Mouse (Mus musculus) C2C12 (cell line): ENCODE data around the gene Rbms3. TPM values are rescaled to one million over a fixed set of nuclear protein-coding genes. Genes with fewer than 3 reads are reported as not detected.

ENCODE experiments used
- H3K27me3 ChIP-seq: one replicate; pipeline ENCODE4 v1.6.1; 2011; ENCODE audit not compliant: control insufficient read depth, insufficient read depth, insufficient read length
- H3K36me3 ChIP-seq: one replicate; pipeline ENCODE4 v1.6.1; 2011; ENCODE audit not compliant: control insufficient read depth, insufficient read depth
- H3K4me3 ChIP-seq: one replicate; pipeline ENCODE4 v1.5.1; 2011; ENCODE audit warnings: mild to moderate bottlenecking, control low read depth; ENCODE audit not compliant: poor library complexity, insufficient read depth, severe bottlenecking
- H3K79me2 ChIP-seq: one replicate; pipeline ENCODE4 v1.6.1; 2011; ENCODE audit not compliant: control insufficient read depth, insufficient read depth
- H3K79me3 ChIP-seq: one replicate; pipeline ENCODE4 v1.6.1; 2011; ENCODE audit warnings: low read depth, control low read depth
- H3ac ChIP-seq: one replicate; pipeline ENCODE3; 2011; ENCODE audit warnings: low read depth; ENCODE audit not compliant: control insufficient read depth, insufficient read length
- CEBPB ChIP-seq: IDR thresholded peaks from one replicate; pipeline ENCODE4 v1.6.1; 2011; ENCODE audit warnings: low read depth, mild to moderate bottlenecking, control low read depth, moderate library complexity
- CTCF ChIP-seq: IDR thresholded peaks from one replicate; pipeline ENCODE4 v1.5.1; 2011; ENCODE audit not compliant: control insufficient read depth, insufficient read depth, insufficient read length
- FOSL1 ChIP-seq: IDR thresholded peaks from one replicate; pipeline ENCODE4 v1.8.0; 2011; ENCODE audit warnings: mild to moderate bottlenecking, low read length; ENCODE audit not compliant: poor library complexity, insufficient read depth, severe bottlenecking
- MAX ChIP-seq: IDR thresholded peaks from one replicate; pipeline ENCODE4 v1.6.1; 2011; ENCODE audit warnings: mild to moderate bottlenecking, control low read depth
- MYOD1 ChIP-seq: IDR thresholded peaks from one replicate; pipeline ENCODE4 v1.6.1; 2011; ENCODE audit warnings: low read depth; ENCODE audit not compliant: control insufficient read depth, insufficient read length
- MYOG ChIP-seq: IDR thresholded peaks from one replicate; pipeline ENCODE4 v1.6.1; 2011; ENCODE audit not compliant: control insufficient read depth, insufficient read length; ENCODE audit errors: extremely low read depth
- USF1 ChIP-seq: IDR thresholded peaks from one replicate; pipeline ENCODE4 v1.6.1; 2011; ENCODE audit warnings: low read depth, mild to moderate bottlenecking, control low read depth, moderate library complexity
- polyA plus RNA-seq: library from polyadenylated mRNA; unstranded; fragments of >200 nt; fragmentation: generic; extraction: Trizol; gene quantifications from one replicate; pipeline ENCODE4 v1.2.1, GENCODE M21; 2012; ENCODE audit warnings: missing spikeins

Gene Rbms3
- polyA plus RNA-seq, 1 experiment, result 2.7 TPM

DNA sequence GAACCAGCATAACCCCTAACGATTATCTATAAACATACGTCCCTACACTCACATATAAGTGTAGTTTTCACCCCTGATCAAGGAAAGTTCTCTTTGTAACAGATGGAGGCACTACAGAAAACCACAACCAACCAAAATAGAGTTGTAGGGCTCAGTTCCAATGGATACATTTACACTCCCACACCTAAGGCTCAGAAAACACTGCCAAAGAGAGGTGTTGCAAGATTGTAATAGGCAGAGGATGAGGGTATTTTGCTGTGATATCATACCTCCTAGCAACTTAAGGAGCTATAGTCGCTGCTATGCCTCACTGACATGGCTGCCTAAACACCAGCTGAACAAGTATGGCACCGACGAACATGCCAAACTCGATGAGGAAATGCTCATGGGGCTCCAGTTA lies 44.4 kb downstream of the Rbms3 start:
- TF ChIP-seq FOSL1, result no peak
- TF ChIP-seq MAX, result no peak
- no peak for TF ChIP-seq MYOD1
- no peak for TF ChIP-seq CEBPB
- no peak for TF ChIP-seq USF1
- no peak for TF ChIP-seq CTCF
- no peak for TF ChIP-seq MYOG
- no peak overlapping the region for H3K4me3 ChIP-seq
- no peak overlapping the region for H3ac ChIP-seq
- H3K79me2 ChIP-seq, result no peaks in the 10 kb centered on the region
- H3K79me3 ChIP-seq, result no peaks in the 10 kb centered on the region
- no peaks in the 10 kb centered on the region for H3K27me3 ChIP-seq
- H3K36me3 ChIP-seq, result no peaks in the 10 kb centered on the region

DNA sequence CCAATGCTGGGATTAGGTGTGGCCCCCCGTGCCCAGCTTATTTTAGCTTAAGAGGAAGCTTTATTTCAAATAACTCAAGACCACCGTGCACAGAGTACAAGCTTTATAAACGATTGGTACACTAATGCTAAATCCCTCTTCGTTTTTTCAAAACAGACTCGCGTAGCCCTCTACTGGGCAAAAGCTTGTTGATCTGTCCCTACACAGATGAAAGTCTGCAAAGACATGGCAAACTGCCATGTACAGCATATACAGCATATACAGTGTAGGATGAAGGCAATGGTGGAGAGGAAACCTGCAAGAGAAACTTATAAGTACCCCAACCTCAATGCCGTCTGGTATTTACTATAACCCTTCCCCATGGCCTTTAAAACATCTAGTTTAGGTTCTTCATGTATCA lies 46.1 kb downstream of the Rbms3 start:
- no peaks in the 10 kb centered on the region for H3K79me3 ChIP-seq
- H3K36me3 ChIP-seq, result no peaks in the 10 kb centered on the region
- H3K4me3 ChIP-seq, result no peak overlapping the region
- H3K27me3 ChIP-seq, result no peaks in the 10 kb centered on the region
- no peak for TF ChIP-seq FOSL1
- no peak for TF ChIP-seq MYOG
- TF ChIP-seq USF1, result no peak
- no peak for TF ChIP-seq CEBPB
- TF ChIP-seq MAX, result no peak
- no peak for TF ChIP-seq CTCF
- TF ChIP-seq MYOD1, result no peak
- H3K79me2 ChIP-seq, result no peaks in the 10 kb centered on the region
- no peak overlapping the region for H3ac ChIP-seq

DNA sequence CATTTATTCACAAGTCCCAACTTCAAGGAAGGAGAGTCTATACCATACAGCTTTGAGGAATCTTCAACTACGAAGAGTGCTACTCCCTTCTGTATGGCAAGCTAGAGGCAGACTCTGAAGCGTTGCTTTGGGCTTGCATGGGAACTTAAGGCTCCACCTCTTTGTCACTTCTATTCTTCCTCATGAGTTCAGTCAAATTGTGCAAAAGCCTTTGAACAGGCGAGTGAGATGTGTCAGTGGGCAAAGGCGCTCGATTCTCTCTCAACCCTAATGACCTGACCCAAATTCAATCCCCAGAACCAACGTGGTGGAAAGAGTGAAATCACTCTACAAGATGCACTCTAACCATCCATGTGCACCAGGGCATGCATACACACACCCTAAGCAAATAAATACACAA lies 47.1 kb downstream of the Rbms3 start:
- Histone ChIP-seq H3K79me3 (no peaks in the 10 kb centered on the region), H3ac (no peak overlapping the region), H3K79me2 (no peaks in the 10 kb centered on the region), H3K27me3 (no peaks in the 10 kb centered on the region), H3K36me3 (no peaks in the 10 kb centered on the region), H3K4me3 (no peak overlapping the region)
- no peak for TF ChIP-seq CTCF

- Histone ChIP-seq H3ac (no peak overlapping the region), H3K36me3 (no peaks in the 10 kb centered on the region)
Observed at GRCm38 (mm10) chr9:117571186-117571855, 58.4 kb downstream of the Rbms3 start.

GRCm38 (mm10) chr9:117570240-117570821 lies 59.4 kb downstream of the Rbms3 start:
- H3ac ChIP-seq, result no peak overlapping the region
- TF ChIP-seq FOSL1 (no peak), USF1 (no peak), MYOD1 (no peak), CTCF (no peak), CEBPB (no peak)
- H3K79me3 ChIP-seq, result no peaks in the 10 kb centered on the region
- no peaks in the 10 kb centered on the region for H3K36me3 ChIP-seq
- no peaks in the 10 kb centered on the region for H3K79me2 ChIP-seq
- no peak overlapping the region for H3K4me3 ChIP-seq
- H3K27me3 ChIP-seq, result no peaks in the 10 kb centered on the region

More at GRCm38 (mm10) chr9:117571186-117571855, 58.4 kb downstream of the Rbms3 start:
- TF ChIP-seq MAX (no peak), CTCF (no peak), MYOG (no peak), MYOD1 (no peak), CEBPB (peak; percentile 97), FOSL1 (peak; percentile 7), USF1 (no peak)
- no peaks in the 10 kb centered on the region for H3K79me3 ChIP-seq
- no peaks in the 10 kb centered on the region for H3K79me2 ChIP-seq
- no peaks in the 10 kb centered on the region for H3K27me3 ChIP-seq
- H3K4me3 ChIP-seq, result no peak overlapping the region

GRCm38 (mm10) chr9:117566293-117566692 lies 63.4 kb downstream of the Rbms3 start:
- Histone ChIP-seq H3K27me3 (no peaks in the 10 kb centered on the region), H3K4me3 (no peak overlapping the region), H3K79me2 (no peaks in the 10 kb centered on the region), H3K79me3 (no peaks in the 10 kb centered on the region), H3K36me3 (no peaks in the 10 kb centered on the region), H3ac (no peak overlapping the region)
- TF ChIP-seq MYOD1 (no peak), FOSL1 (no peak), MYOG (no peak), CTCF (no peak), CEBPB (no peak)
